Mouse (Mus musculus): Measurements from ENCODE around the gene Cdc40. TPM values are rescaled to one million over a fixed set of nuclear protein-coding genes. Genes with fewer than 3 reads are reported as not detected.

Cdc40 gene
- polyA plus RNA-seq, 1 experiment from 2014 or later: 34.2 TPM

DNA sequence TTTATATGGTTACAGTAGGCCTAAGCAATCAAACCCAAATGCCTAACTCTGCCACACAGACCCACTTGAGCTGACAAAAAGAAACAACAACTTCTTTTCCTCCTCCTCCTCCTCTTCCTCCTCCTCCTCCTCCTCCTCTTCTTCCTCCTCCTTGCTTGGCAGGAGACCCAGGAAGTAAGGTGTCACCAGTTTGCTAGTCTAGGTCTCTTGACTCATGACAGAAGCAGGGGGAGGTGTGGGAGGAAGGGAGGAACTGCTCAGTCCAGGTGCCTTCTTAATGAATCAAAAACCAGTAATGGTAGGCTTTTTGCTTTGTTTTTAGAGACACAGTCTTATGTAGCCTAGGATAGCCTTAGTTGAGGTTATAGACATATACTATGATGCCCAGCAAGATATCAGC, 32.0 kb downstream of the Cdc40 start:
- Histone ChIP-seq H3K9me3 (no peaks in the 10 kb centered on the region), H3K4me1 (no peaks in the 10 kb centered on the region), H3K4me3 (no peak overlapping the region), H3K27me3 (ENCODE audit: poor library complexity, severe bottlenecking) (no peaks in the 10 kb centered on the region), H3K27ac (no peak overlapping the region), H3K36me3 (replicated peaks) (peaks cover 33% of the 10 kb centered on the region)
- DNase-seq (ENCODE audit: extremely low spot score, low spot score): no peak

- Histone ChIP-seq H3K9me3 (no peaks in the 10 kb centered on the region), H3K36me3 (replicated peaks) (peaks cover 37% of the 10 kb centered on the region), H3K27me3 (ENCODE audit: poor library complexity, severe bottlenecking) (no peaks in the 10 kb centered on the region), H3K27ac (no peak overlapping the region), H3K4me3 (no peak overlapping the region), H3K4me1 (no peaks in the 10 kb centered on the region)
- no peak for DNase-seq (ENCODE audit: extremely low spot score, low spot score)
- WGBS: 90% methylated on average over 2 of the region's 2 CpGs
Measured at GRCm38 (mm10) chr10:40850644-40851043, 32.5 kb downstream of the Cdc40 start.

GRCm38 (mm10) chr10:40847176-40847874, 35.8 kb downstream of the Cdc40 start:
- 0 out of 2 replicates have a peak, but pooled peaks cover 4% of the 10 kb centered on the region for H3K4me1 ChIP-seq
- no peaks in the 10 kb centered on the region for H3K27me3 ChIP-seq (ENCODE audit: poor library complexity, severe bottlenecking)
- H3K4me3 ChIP-seq: no peak overlapping the region
- H3K9me3 ChIP-seq: no peaks in the 10 kb centered on the region
- 94% methylated on average over 10 of the region's 10 CpGs for WGBS
- peaks cover 64% of the 10 kb centered on the region for H3K36me3 ChIP-seq (replicated peaks)
- DNase-seq (ENCODE audit: extremely low spot score, low spot score): no peak
- no peak overlapping the region for H3K27ac ChIP-seq

- no peak for DNase-seq (ENCODE audit: extremely low spot score, low spot score)
- 89% methylated on average over 6 of the region's 6 CpGs for WGBS
- H3K9me3 ChIP-seq: no peaks in the 10 kb centered on the region
- H3K4me3 ChIP-seq: no peak overlapping the region
- no peak overlapping the region for H3K27ac ChIP-seq
- H3K36me3 ChIP-seq (replicated peaks): peaks cover 80% of the 10 kb centered on the region
- 0 out of 2 replicates have a peak, but pooled peaks cover 4% of the 10 kb centered on the region for H3K4me1 ChIP-seq
- H3K27me3 ChIP-seq (ENCODE audit: poor library complexity, severe bottlenecking): no peaks in the 10 kb centered on the region
Measured at GRCm38 (mm10) chr10:40845626-40846025, 37.5 kb downstream of the Cdc40 start.

GRCm38 (mm10) chr10:40844546-40844945, 38.6 kb downstream of the Cdc40 start:
- Histone ChIP-seq H3K4me1 (0 out of 2 replicates have a peak, but pooled peaks cover 4% of the 10 kb centered on the region), H3K27me3 (ENCODE audit: poor library complexity, severe bottlenecking) (no peaks in the 10 kb centered on the region), H3K4me3 (no peak overlapping the region), H3K9me3 (no peaks in the 10 kb centered on the region), H3K36me3 (replicated peaks) (peaks cover 84% of the 10 kb centered on the region), H3K27ac (no peak overlapping the region)
- 86% methylated on average over 10 of the region's 10 CpGs for WGBS
- no peak for DNase-seq (ENCODE audit: extremely low spot score, low spot score)

DNA sequence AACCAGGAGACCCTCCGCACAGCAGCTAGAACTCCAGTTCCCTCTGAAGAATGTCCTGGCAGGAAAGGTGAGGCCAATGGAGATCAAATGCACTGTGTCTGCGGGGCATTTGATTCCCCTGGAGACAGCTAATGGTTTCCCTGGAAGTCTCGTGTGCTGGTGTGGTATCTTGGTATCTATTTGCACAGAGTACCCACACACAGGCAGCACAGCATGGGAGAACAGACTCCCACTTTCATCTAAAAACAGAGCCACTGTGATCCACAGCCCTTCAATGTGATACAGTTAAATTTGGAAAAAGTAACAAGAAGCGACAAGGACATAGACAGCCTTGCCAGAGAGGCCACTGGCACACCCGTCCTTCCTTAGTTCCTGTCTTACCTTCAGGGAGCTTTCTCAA, 39.3 kb downstream of the Cdc40 start:
- Histone ChIP-seq H3K27me3 (ENCODE audit: poor library complexity, severe bottlenecking) (no peaks in the 10 kb centered on the region), H3K9me3 (no peaks in the 10 kb centered on the region), H3K4me1 (0 out of 2 replicates have a peak, but pooled peaks cover 4% of the 10 kb centered on the region), H3K4me3 (no peak overlapping the region), H3K36me3 (replicated peaks) (peaks cover 81% of the 10 kb centered on the region), H3K27ac (no peak overlapping the region)
- WGBS: 84% methylated on average over 5 of the region's 5 CpGs
- no peak for DNase-seq (ENCODE audit: extremely low spot score, low spot score)

- H3K27me3 ChIP-seq (ENCODE audit: poor library complexity, severe bottlenecking): no peaks in the 10 kb centered on the region
- H3K4me3 ChIP-seq: no peak overlapping the region
- peaks cover 71% of the 10 kb centered on the region for H3K36me3 ChIP-seq (replicated peaks)
- no peaks in the 10 kb centered on the region for H3K9me3 ChIP-seq
- no peak overlapping the region for H3K27ac ChIP-seq
- WGBS: 87% methylated on average over 5 of the region's 5 CpGs
- DNase-seq (ENCODE audit: extremely low spot score, low spot score): no peak
- H3K4me1 ChIP-seq: 0 out of 2 replicates have a peak, but pooled peaks cover 4% of the 10 kb centered on the region
Measured at GRCm38 (mm10) chr10:40840086-40840485, 43.0 kb downstream of the Cdc40 start.

- Histone ChIP-seq H3K36me3 (replicated peaks) (peaks cover 66% of the 10 kb centered on the region), H3K4me3 (no peak overlapping the region), H3K9me3 (no peaks in the 10 kb centered on the region), H3K4me1 (peaks cover 4% of the 10 kb centered on the region), H3K27ac (no peak overlapping the region), H3K27me3 (ENCODE audit: poor library complexity, severe bottlenecking) (no peaks in the 10 kb centered on the region)
- WGBS: 83% methylated on average over 7 of the region's 7 CpGs
- DNase-seq (ENCODE audit: extremely low spot score, low spot score): no peak
Measured at GRCm38 (mm10) chr10:40831267-40831666, 51.8 kb downstream of the Cdc40 start.

DNA sequence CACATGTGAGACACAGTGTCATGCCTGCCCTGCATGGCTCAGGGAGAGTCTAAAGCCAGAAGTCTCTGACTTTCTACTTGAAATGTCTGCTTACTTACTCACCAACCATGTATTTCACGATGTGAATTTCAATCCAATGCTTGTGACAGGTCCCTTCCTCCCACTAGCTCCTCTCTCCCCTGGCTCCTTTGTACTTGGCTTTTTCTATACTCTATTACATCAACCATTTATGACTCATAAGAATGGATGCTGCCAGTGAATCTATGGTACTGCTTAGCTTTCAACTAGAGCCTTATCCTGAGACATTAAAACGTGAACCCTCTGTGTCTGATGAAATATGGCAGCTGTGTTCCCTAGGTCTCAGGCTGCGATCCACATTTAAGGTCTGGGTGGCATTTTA, 52.8 kb downstream of the Cdc40 start:
- Histone ChIP-seq H3K27ac (no peak overlapping the region), H3K4me3 (no peak overlapping the region), H3K9me3 (no peaks in the 10 kb centered on the region), H3K27me3 (ENCODE audit: poor library complexity, severe bottlenecking) (no peaks in the 10 kb centered on the region), H3K4me1 (peaks cover 4% of the 10 kb centered on the region), H3K36me3 (replicated peaks) (peaks cover 61% of the 10 kb centered on the region)
- 96% methylated on average over 3 of the region's 3 CpGs for WGBS
- DNase-seq (ENCODE audit: extremely low spot score, low spot score): no peak

DNA sequence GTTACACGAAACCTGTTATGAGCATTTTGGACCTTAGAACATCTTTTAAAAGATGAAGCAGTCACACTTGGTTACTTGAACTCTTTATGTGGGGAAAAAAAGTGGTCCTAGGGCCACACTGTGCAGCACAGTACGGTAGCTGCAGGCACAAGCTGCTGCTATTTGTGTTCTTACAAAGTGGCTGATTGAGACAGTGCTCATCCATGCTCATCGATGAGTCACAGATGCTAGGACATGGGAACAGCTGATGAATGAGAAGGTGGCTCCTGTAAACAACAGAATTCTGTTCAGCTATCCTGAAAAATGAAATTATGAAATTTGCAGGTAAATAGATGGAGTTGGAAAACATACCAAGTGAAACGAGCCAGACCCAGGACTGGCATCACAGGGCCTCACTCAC, 55.4 kb downstream of the Cdc40 start:
- no peak for DNase-seq (ENCODE audit: extremely low spot score, low spot score)
- H3K9me3 ChIP-seq: no peaks in the 10 kb centered on the region
- 92% methylated on average over 4 of the region's 4 CpGs for WGBS

DNA sequence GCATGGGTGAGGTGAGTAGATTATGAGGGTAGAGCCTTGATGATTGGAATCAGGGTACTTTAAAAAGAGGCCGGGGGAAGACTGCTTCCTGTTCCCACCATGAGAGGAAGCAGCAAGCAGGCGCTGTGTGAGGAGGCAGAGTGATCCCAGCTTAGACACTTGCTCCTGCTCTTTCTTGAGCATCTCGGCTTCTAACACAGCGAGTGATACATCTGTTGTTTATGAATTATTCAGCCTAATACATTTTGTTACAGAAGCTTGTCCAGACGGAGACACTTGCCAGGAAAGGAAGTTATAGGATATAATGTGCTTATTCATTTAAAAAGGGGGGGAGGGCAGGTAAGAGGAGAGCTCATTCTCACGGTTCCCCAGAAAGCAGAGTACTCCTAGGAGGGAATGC, 57.2 kb downstream of the Cdc40 start:
- WGBS: 84% methylated on average over 6 of the region's 6 CpGs
- no peaks in the 10 kb centered on the region for H3K9me3 ChIP-seq

More for the DNA sequence above, 55.4 kb downstream of the Cdc40 start:
- H3K4me3 ChIP-seq: no peak overlapping the region
- no peak overlapping the region for H3K27ac ChIP-seq
- H3K36me3 ChIP-seq (replicated peaks): peaks cover 36% of the 10 kb centered on the region
- no peaks in the 10 kb centered on the region for H3K27me3 ChIP-seq (ENCODE audit: poor library complexity, severe bottlenecking)
- H3K4me1 ChIP-seq: peaks cover 4% of the 10 kb centered on the region

GRCm38 (mm10) chr10:40816471-40816870, 66.6 kb downstream of the Cdc40 start:
- Histone ChIP-seq H3K36me3 (replicated peaks) (no peaks in the 10 kb centered on the region), H3K9me3 (no peaks in the 10 kb centered on the region), H3K27me3 (ENCODE audit: poor library complexity, severe bottlenecking) (no peaks in the 10 kb centered on the region), H3K4me3 (no peak overlapping the region), H3K27ac (no peak overlapping the region), H3K4me1 (no peaks in the 10 kb centered on the region)
- no peak for DNase-seq (ENCODE audit: extremely low spot score, low spot score)
- 61% methylated on average over 6 of the region's 6 CpGs for WGBS

More for the DNA sequence above, 57.2 kb downstream of the Cdc40 start:
- Histone ChIP-seq H3K27me3 (ENCODE audit: poor library complexity, severe bottlenecking) (no peaks in the 10 kb centered on the region), H3K36me3 (replicated peaks) (peaks cover 26% of the 10 kb centered on the region), H3K27ac (no peak overlapping the region), H3K4me1 (peaks cover 4% of the 10 kb centered on the region), H3K4me3 (no peak overlapping the region)
- DNase-seq (ENCODE audit: extremely low spot score, low spot score): no peak

GRCm38 (mm10) chr10:40813627-40814026, 69.5 kb downstream of the Cdc40 start:
- DNase-seq (ENCODE audit: extremely low spot score, low spot score): no peak
- H3K4me1 ChIP-seq: no peaks in the 10 kb centered on the region
- 71% methylated on average over 4 of the region's 4 CpGs for WGBS
- H3K27me3 ChIP-seq (ENCODE audit: poor library complexity, severe bottlenecking): no peaks in the 10 kb centered on the region
- no peaks in the 10 kb centered on the region for H3K9me3 ChIP-seq
- no peak overlapping the region for H3K4me3 ChIP-seq
- no peak overlapping the region for H3K27ac ChIP-seq
- no peaks in the 10 kb centered on the region for H3K36me3 ChIP-seq (replicated peaks)
